In genomic region chr9:55101117-55101516, GRCm38 (mm10) we compare ENCODE assay signal across 29 mouse cellular contexts. TPM values are rescaled to one million over a fixed set of nuclear protein-coding genes. Genes with fewer than 3 reads are reported as not detected.
"Had no signal": no experiment of that assay in that cellular context is flagged by ENCODE, and none has a peak within 500 bp of the region (broad histone marks: within the 10 kb centered on the region; RNA-seq: fewer than 3 reads in every experiment).

No protein-coding gene starts in this region.

- H3K4me1 ChIP-seq: embryonic facial prominence, embryonic 12.5 days; embryonic facial prominence, embryonic 13.5 days; embryonic facial prominence, embryonic 15.5 days; forebrain, embryonic 12.5 days; forebrain, embryonic 13.5 days; forebrain, embryonic 15.5 days had no signal

- H3K9ac ChIP-seq: embryonic facial prominence, embryonic 12.5 days; embryonic facial prominence, embryonic 13.5 days; embryonic facial prominence, embryonic 15.5 days; forebrain, embryonic 12.5 days; forebrain, embryonic 13.5 days; forebrain, embryonic 15.5 days; forebrain, postnatal 0 days had no signal

- H3K4me3 ChIP-seq: embryonic facial prominence, embryonic 10.5 days; embryonic facial prominence, embryonic 12.5 days; embryonic facial prominence, embryonic 13.5 days; embryonic facial prominence, embryonic 15.5 days; erythroblast, embryonic 14.5 days; forebrain, embryonic 10.5 days; forebrain, embryonic 12.5 days; forebrain, embryonic 13.5 days; forebrain, embryonic 15.5 days; gastrocnemius, adult 2 months; heart, adult 2 months had no signal

- DNase-seq: cerebellum, adult 9-10 months; cerebellum, adult 9-11 months; cerebellum, postnatal 10 days; cerebellum, postnatal 14 days; cerebellum, postnatal 25 days; cerebellum, postnatal 36 days; embryo, embryonic 11 days; forebrain, postnatal 0 days; gastrocnemius, adult 2 months; gastrocnemius, postnatal 10 days; gastrocnemius, postnatal 14 days; gastrocnemius, postnatal 25 days; gastrocnemius, postnatal 36 days; heart, adult 11 months; heart, adult 18-20 months; heart, adult 2 months had no signal

- H3K27me3 ChIP-seq: embryonic facial prominence, embryonic 12.5 days; embryonic facial prominence, embryonic 13.5 days; embryonic facial prominence, embryonic 15.5 days; forebrain, embryonic 12.5 days; forebrain, embryonic 13.5 days; forebrain, embryonic 15.5 days had no signal

- H3K9me3 ChIP-seq: embryonic facial prominence, embryonic 13.5 days; embryonic facial prominence, embryonic 15.5 days; forebrain, embryonic 12.5 days; forebrain, embryonic 13.5 days; forebrain, embryonic 15.5 days had no signal

- H3K27ac ChIP-seq: embryonic facial prominence, embryonic 10.5 days; embryonic facial prominence, embryonic 12.5 days; embryonic facial prominence, embryonic 13.5 days; embryonic facial prominence, embryonic 15.5 days; forebrain, embryonic 10.5 days; forebrain, embryonic 12.5 days; forebrain, embryonic 13.5 days; forebrain, embryonic 15.5 days; gastrocnemius, adult 2 months; heart, adult 2 months had no signal

- H3K36me3 ChIP-seq: embryonic facial prominence, embryonic 10.5 days; embryonic facial prominence, embryonic 12.5 days; embryonic facial prominence, embryonic 13.5 days; embryonic facial prominence, embryonic 15.5 days; forebrain, embryonic 10.5 days; forebrain, embryonic 12.5 days; forebrain, embryonic 15.5 days had no signal

- H3K4me2 ChIP-seq: embryonic facial prominence, embryonic 12.5 days; embryonic facial prominence, embryonic 13.5 days; embryonic facial prominence, embryonic 15.5 days; forebrain, embryonic 12.5 days; forebrain, embryonic 13.5 days; forebrain, embryonic 15.5 days had no signal

- ATAC-seq: forebrain, embryonic 13.5 days; forebrain, embryonic 14.5 days; forebrain, embryonic 15.5 days; forebrain, embryonic 16.5 days; forebrain, postnatal 0 days had no signal

RNA-seq across cellular contexts. Expression of gene Chrnb4, which starts 52.5 kb away (rescaled TPM):
- total RNA-seq: common myeloid progenitor, adult 5-6 weeks; gastrocnemius, adult 2 months; gastrocnemius, postnatal 14 days; granulocyte monocyte progenitor cell, adult 5-6 weeks had no signal
- polyA plus RNA-seq: erythroblast, embryonic 14.5 days had no signal
